9 mouse cellular contexts compared by ENCODE assay signal in genomic region chr11:8496686-8497085, GRCm38 (mm10).
DNase-seq lines count a peak whose midpoint lies in the region; ATAC-seq and TF ChIP-seq lines count a peak whose summit lies in the region.
"Had no signal": no experiment of that assay in that cellular context is flagged by ENCODE, and none has a peak within 500 bp of the region (broad histone marks: within the 10 kb centered on the region; RNA-seq: fewer than 3 reads in every experiment).

No protein-coding gene starts in this region.

- H3K36me3 ChIP-seq in intestine, embryonic 15.5 days = peaks cover 15% of the 10 kb centered on the region
- H3K36me3 ChIP-seq: G1E had no signal

- H3K27me3 ChIP-seq in intestine, embryonic 15.5 days (replicated peaks) = no peaks in the 10 kb centered on the region

- no peaks in the 10 kb centered on the region for H3K9me3 ChIP-seq in intestine, embryonic 15.5 days

- H3K4me3 ChIP-seq in gastrocnemius, adult 2 months = peak overlapping the region; percentile 32
- no peak overlapping the region for H3K4me3 ChIP-seq in intestine, embryonic 15.5 days (replicated peaks)

- H3K9ac ChIP-seq in intestine, embryonic 15.5 days = no peak overlapping the region

- ATAC-seq in intestine, embryonic 15.5 days = peak; percentile 74
- no peak for ATAC-seq in granulocyte monocyte progenitor cell, adult 5-6 weeks (replicated peaks; ENCODE audit: poor library complexity, severe bottlenecking)

- intact Hi-C loops in gastrocnemius, adult 2 months (cut with DNase I) = no loop called here

- peak; percentile 11; the same call in 1 of the 2 replicates for TF ChIP-seq CTCF in gastrocnemius, adult 2 months (IDR thresholded peaks at IDR 0.05)

- peak overlapping the region; percentile 35 for H3K27ac ChIP-seq in gastrocnemius, adult 2 months
- peak overlapping the region; percentile 62 for H3K27ac ChIP-seq in intestine, embryonic 15.5 days

- H3K4me2 ChIP-seq in intestine, embryonic 15.5 days (replicated peaks) = no peak overlapping the region

- H3K4me1 ChIP-seq in intestine, embryonic 15.5 days (replicated peaks) = peaks cover 33% of the 10 kb centered on the region

- DNase-seq in layer of hippocampus, adult 11-12 months (ENCODE audit: low spot score) = peak; percentile 29
- DNase-seq in layer of hippocampus, adult 8-10 months (ENCODE audit: low spot score in 2 of 2) = no peak
- peak; percentile 21 to 44 for DNase-seq in adrenal gland, postnatal 36 days
- peak; percentile 85 for DNase-seq in gastrocnemius, adult 2 months
- peak; percentile 83 for DNase-seq in lung, postnatal 10 days
- DNase-seq in cerebellum, adult 9-10 months = no peak

- 29% methylated on average over 5 of the region's 5 CpGs for WGBS in intestine, embryonic 15.5 days

Comparison
In these comparisons a context has a peak if more than half of its experiments do, and no peak if none do; other contexts are left out.
1. DNase-seq: peak in layer of hippocampus, adult 11-12 months (single experiment), adrenal gland, postnatal 36 days (2 of 2), gastrocnemius, adult 2 months (single experiment) and lung, postnatal 10 days (single experiment); none in layer of hippocampus, adult 8-10 months (0 of 2) and cerebellum, adult 9-10 months (single experiment).